Mouse (Mus musculus) spleen, postnatal 4 days (tissue): ENCODE measurements around the gene Usp36.
"Not testable (repeated sequence)": the region's sequence is repeated elsewhere in the genome, so short reads cannot be mapped to it uniquely, and the experiment has no call there.

Experiments
- DNase-seq, 2 experiments: peaks; one replicate each; pipeline ENCODE4 v3.0.0; 2022; ENCODE audit warnings: low spot score in 2 of 2

Usp36 gene

DNA sequence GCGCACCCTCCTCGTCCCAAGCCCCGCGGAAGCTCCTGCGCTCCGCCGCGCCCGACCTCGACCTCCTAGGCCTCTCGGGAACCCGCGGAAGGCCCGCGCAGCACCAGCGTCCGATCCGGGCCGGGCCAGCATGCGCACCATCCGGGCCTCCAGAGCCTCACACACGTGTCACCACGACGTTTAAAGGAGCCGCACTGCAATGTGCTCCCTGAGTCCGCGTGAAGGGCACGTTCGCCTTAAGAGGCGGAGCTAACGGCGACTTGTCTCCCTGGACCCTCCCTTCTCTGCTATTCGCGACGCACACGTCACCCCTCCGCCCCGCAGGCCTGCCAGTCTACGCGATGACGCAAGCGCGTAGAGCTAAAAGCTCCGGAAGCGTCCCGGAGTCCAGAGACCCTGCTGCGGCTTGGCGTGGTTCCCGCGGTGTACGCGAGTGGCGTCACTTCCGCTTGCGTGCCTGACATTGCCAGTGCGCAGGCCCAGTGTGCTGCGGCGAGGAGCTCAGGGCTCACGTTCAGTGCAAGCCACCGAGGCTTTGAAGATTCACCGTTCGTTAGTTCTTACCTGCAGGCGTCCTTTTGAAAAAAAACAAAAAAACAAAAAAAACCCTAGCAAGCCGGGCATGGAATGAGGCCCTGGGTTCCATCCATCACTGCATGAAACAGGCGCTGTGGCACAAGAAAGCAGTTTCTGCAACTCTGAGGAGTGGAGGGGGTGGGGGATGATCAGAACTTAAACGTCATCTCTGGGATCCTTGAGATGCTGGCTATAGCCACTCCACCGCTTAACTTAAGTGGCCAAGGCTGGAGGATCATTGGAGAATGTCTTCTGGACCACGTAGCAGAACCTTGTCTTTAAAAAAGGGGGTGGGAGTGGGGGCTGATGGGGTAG, at the start of gene Usp36:
Usp36 (minus strand) TSS at position 246 of the 891 bp plus-strand sequence.
- DNase-seq, result peak; percentile 97 to 98

DNA sequence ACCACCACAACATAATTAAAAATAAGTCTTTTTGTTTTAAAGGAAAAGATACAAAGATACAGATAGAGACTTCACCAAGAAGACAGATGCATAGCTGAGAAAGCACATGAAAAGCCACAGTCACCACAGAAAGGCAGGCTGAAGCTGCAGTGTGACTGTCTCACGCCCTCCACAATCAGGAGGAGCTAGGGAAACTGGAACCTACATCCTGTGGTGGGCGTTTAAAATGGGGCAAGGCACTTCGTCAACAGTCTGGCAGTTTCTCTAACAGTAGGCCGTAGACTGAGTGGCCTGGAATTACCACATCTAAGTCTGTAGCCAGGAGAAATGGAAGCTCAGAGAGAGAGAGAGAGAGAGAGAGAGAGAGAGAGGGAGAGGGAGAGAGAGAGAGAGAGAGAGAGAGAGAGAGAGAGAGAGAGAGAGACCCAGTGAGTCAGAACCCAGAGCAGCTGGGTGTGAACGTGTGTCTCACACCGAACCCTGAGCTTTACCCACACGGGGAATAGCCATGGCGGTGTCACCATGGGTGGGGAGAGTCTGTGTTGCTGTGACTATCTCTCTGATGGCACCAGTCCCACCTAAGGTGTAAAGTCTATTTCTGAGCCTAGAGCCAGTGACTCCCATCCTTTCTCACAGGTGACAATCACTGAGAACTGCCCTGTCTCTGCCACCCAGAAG, 47.6 kb upstream of the Usp36 start:
- no peak for DNase-seq

DNA sequence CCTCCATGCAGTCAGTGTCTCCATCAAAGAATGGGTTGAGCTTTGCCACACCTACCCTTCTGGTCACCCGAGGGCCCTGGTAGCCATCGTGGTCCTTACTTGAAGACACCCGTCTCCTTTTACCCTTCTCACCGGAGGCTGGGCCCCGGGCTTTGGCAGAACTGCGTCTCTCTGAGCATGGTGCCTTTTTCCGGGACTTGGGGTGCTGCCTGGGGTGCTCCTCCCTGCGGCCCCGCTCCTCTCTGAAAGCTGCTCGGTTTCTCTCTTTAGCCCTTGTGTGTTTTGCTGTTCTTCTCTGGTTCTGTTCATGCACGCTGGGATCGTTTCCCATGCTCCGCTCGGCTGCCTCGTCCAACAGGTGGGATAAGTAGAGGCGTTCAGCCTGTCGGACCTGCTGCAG, 43.4 kb upstream of the Usp36 start:
- no peak for DNase-seq

GRCm38 (mm10) chr11:118332376-118332775, 42.3 kb upstream of the Usp36 start:
- DNase-seq, result no peak

DNA sequence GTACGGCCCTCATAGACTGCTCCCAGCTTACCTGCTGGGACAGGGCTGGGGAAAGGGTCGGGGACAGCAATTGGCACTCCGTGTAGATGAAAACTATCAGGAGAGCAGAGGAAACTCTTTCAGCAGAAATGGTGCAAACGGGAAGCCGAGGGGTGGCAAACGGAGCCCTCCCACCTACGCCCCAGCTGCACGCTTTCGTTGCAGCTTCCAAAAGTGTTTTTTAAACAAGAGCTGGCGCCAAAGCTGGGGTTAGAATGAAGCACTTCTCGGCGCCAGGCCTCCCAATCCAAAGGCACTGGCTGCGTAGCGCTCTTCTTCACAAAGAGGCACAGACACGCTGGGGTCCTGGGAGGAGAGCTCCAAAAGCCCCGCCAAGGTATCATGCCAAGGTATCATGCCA, 40.7 kb upstream of the Usp36 start:
- no peak for DNase-seq

- no peak for DNase-seq
These were observed 40.3 kb upstream of the Usp36 start for GRCm38 (mm10) chr11:118330361-118330760.

DNA sequence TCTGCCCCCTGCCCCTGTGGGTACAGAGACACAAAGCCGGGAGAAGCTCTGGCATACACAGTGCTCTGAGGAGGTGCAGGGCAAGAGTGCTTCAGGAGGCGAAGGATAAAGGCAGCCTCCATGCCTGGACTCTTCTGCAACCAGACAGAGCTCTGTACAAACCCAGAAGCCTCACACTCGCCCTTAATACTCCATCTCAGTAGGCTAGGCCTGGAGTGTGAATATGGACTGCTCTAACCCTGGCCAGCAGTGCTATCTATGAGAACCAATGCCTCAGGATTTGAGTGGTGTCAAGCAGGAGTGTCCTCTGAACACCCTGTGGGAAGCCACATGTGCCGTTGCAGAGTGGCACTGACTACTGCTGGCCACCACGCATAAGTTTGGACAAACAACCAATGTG, 38.9 kb upstream of the Usp36 start:
- DNase-seq, result no peak

DNA sequence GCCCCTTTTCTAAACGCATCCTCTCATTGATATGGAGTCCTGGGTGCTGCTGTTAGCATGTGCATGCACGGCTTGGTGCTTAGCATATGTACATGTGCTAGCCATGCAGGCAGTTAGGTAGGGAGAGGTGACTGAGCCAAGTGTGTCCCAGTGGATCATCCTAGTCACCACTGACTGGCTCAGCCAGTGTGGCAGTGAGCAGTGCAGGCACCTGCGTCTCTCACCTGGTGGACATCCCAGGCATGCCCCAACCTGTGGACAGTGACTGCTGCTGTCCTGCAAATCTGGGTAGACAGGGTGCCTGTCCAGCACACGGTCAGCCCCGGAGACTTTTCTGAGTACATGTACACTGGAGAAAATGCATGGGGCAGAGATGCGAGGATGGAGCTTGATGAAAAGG, 38.5 kb upstream of the Usp36 start:
- DNase-seq, result no peak

- DNase-seq, result no peak
These were observed 37.2 kb upstream of the Usp36 start for GRCm38 (mm10) chr11:118326991-118327971.

GRCm38 (mm10) chr11:118326491-118326890, 36.4 kb upstream of the Usp36 start:
- DNase-seq, result no peak

DNA sequence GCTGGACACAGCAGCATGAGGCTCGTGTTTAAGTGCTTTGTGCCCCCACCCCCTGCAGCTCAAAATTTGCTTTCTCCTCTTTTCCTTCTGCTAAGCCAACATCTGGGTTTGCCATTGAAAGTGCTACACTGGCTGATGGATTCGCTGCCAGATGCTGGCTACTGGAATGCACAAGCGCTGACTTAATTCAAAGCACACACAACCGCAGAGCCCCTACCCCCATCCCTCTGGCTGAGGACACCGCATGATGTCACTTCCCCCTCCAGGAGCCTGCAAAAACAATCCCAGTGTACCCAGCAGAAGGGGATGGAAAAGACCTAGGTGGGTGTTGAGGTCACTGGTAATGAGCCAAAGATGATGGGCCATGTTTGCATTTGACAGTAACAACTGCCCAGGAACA, 34.5 kb upstream of the Usp36 start:
- no peak for DNase-seq

DNA sequence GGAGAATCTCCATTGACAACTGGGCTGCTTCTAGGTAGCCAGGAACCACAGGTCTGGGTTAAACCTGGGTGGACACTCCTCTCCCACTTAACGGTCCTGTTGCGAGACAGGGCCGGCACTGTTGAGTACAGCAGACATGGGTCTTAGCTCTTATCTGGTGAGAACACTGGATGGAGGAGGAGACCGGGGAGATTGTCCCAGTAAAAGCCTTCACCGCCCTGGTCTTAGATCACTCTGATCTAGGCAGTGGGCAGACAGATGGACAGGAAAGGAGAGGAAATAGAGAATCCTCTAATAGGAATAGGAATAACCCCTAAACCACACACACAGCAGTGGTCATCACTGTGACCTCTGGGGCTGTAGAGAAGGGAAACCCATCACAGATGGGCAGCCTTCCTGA, 33.9 kb upstream of the Usp36 start:
- DNase-seq, result no peak

GRCm38 (mm10) chr11:118322647-118323046, 32.6 kb upstream of the Usp36 start:
- DNase-seq, result no peak

DNA sequence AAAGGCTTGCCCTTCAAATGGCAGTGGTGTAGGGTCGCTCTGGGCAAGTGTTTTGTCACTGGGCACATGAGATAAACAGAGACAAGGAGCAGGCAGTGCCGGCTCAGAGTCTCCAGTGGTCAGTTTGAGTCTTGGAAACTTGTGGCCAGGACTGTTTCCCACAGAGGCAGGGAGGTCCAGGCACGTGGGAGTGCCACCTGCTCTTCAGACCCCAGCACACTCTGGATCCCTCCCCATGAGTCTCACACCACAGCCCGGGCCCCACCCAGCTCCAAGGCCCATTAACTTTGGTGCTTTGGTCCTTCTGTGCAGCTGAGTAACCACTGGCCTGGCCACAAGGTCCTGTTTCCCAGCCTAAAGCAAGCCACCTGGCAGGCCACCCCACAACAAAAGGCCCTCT, 31.9 kb upstream of the Usp36 start:
- no peak for DNase-seq

DNA sequence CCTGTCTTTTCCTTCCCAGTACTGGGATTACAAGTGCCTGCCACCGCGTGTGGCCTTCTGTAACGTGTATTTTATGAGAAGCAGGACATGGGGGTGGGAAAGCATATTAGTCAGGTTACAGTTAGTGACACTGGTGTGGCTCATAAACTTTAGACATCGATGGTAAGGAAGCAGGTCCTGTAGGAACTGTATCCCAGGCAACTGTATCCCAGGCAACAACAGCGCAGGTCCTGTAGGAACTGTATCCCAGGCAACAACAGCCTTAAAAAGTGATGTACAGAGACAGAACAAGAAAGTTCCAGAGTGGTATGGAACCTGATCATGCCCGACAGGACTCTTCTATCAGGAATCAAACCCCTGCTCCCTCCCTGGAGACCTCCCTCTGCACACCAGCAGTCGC, 31.5 kb upstream of the Usp36 start:
- DNase-seq, result no peak

- peak; percentile 49 to 80 for DNase-seq
These were observed 28.6 kb upstream of the Usp36 start for GRCm38 (mm10) chr11:118318678-118319077.

- DNase-seq, result no peak
These were observed 27.1 kb upstream of the Usp36 start for GRCm38 (mm10) chr11:118317129-118317528.

GRCm38 (mm10) chr11:118316231-118316806, 26.3 kb upstream of the Usp36 start:
- DNase-seq, result no peak

DNA sequence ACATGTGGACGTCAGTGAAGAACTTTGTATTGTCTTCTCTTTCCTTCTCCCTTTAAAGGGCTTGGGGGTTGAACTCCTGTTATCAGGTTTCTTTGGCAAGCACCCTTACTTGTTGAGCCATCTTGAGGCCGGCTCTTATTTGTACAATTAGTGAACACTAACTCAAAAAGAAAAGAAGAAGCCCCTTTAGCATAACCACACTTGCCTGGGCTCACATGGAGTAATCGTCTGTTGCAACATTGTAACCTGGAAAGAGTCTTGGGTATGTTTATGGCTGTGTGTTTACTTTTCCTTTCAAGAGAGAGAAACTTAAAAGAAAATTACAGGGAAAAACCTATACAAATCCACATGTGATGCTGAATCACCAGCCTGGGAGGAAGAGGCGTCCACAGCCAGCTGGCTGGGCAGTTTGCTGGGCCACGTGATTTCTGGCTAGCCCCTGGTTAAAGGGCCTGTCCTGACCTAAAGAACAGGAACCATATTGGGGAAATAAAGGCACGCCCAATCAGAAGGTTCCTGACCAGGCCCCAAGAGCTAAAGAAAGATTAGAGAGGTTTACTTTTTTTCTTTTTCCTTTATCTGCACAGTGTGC, 22.2 kb upstream of the Usp36 start:
- no peak for DNase-seq

GRCm38 (mm10) chr11:118307962-118308361, 17.9 kb upstream of the Usp36 start:
- DNase-seq, result not testable (repeated sequence)

DNA sequence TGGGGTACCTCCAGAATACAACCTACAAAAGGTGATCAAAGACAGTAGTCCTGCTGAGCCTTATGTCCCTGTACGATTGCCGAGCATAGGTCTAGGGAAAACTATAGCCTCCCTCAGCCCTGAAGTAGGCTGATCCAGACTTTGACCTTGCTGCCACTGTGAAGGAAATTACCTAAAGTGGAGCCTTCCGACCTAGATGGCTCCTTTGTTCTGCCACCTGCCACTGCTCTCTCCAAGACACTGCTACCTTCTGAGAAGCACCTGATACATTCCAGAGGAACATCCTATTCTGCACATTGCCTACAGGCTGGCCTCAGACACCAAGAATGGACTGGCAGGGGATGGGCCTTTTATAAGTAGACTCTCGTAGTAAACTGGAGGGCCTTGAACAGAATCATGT, 13.9 kb upstream of the Usp36 start:
- DNase-seq, result not testable (repeated sequence)
